Mouse (Mus musculus): ENCODE measurements at regions not wholly inside any gene's neighbourhood (a gene's known extent, or its start where the extent isn't known, plus 50 kb on each side); places are given as distances from the start of the nearest gene placed in this dataset.
A peak's percentile ranks its signal among the peaks of the same experiment; 100 is the strongest.

DNA sequence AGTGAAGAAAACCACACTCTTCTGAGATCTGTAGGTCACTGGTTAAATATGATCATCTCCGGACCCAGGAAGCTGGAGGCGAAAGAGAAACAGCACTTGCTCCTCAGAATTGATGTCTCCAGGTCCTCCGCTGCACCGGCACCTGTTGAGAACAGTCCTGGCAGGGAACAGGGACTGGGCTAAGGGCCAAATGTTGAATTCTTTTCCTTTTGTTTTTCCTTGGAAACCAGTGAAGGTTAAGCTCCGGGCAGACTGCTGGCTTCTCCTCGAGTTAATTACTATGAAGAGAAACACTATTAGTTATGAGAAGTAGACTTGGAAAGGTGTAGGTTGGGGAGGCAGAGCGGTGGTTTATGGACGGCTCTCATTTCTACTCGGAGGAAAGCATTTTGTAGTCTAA is 242.7 kb downstream of the Rngtt start:
- no peak for DNase-seq

DNA sequence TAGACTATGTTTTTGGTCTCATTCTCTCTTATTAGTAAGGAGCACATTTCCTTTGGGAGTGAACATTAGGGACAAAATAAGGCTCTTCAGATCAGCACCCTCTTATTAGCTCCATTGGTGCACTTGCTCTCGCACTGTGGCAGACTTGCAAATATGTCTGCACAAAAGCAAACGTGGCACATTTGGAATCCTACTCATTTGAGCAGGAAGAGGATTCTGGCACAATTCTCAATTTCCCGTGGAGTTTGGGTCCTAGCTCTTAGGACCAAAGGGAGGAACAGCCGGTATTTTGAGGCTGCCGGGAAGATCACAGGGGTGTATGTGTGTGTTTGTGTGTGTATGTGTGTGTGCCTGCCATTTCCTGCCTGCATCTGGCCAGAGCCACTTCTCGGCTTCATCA is 244.5 kb downstream of the Rngtt start:
- DNase-seq = no peak

DNA sequence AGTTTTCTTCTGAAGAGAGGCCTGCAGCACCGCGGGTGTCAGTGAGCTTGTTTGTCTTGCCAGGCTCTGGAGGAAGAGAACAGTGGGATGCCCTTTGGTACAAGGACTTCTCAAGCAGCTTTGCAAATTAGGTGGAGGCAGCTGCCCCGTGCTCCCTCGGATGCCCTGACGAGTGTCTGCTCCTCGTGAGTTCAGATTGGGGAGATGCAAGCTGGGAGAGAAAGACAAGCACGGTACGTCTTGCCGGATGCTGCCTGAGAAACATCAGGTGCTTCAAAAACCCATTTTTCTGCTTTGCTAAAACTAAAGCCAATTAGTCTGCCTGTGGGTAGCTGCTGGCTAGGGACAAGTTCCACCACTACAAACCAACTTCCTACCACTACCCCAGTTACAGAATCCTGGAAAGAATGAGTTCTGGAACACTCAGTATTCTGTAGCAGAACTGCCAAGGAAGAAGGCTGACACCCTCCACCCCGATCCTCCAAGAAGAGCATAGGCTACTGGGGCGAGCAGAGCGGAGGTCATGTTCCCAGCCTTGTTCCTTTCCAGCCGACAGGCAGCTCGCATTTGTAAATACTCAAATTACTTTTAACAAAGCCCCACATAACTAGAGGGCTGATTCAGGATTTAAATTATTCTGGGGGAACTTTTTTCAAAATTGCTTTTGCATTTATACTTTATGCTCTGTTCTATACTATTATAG is 245.3 kb downstream of the Rngtt start:
- no peak for DNase-seq

DNA sequence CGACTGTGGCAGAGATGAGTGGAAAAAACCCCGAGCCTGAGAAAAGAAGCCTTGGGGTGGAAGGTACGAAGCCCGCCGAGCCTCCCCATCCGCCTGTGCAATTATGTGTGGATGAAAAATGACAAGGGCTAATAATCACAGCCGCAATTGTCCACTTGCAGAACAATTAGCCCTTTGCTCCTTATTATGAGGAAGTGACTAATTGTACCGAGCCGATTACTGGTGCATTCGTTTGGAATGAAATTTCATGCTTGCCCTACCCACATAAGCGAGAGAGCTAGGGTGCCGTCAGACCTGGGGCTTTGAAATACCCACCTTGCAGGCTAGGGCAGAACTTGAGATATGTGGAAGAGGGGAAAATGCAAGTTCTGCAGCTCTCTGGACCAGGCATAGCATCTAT is 245.9 kb downstream of the Rngtt start:
- no peak for DNase-seq

DNA sequence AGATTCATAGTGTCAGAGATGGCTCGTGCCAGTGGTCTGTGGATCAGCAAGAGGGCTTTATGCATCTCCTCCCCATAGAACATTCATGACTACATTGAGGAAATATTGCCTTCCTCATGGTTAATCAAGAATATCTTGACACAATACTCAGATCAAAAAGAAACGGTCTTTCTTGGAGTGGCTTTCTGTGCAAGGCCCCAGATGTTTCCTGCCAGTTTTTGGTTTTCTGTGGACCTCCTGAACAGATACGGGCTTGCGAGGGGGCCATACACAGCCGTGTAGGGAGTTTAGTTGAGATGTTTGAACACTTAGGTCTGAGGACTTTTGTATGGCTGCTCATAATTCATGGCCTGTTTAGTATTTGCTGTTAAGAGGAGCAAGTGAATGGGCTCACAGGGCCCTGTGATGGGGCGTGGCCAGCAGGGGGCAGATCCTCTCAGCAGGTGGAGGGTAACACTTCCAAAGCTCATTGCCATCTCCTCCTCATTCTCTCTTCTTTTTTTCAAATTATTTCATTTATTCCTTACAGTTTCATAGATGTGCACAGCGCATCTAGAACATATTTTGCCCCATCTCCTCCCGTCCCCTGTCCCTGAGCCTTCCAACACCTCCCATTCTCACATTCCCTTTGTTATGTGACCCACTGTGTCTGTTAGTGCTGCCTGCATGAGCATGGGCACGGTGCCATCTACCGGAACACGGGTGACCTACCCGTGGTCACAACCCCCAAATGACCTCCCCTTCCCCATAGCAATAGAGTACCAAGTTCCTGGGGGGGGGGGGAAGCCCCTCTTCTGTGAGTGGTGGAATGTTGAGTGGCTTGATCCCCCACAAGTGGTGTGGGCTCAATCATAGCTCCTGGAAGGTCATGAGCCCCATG is 246.8 kb downstream of the Rngtt start:
- no peak for DNase-seq

DNA sequence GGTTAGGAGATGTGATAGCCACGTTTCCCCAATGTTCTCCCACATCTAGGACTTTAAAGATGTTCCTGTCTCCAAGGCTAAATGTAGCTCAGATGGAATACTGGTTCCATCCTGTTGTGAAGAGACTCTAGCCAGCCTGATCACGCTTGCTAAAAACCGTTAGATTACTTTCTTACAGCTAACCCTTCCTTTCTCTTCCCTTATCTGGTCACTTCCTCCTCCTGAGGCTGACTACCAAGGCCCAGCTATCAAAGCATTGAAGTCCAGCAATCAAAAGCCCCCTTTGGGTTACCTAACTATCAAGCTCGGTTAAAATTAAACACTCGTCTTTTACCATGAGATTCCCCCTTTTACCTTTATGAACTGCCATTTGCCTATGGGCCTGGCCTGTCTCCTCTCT is 260.2 kb downstream of the Rngtt start:
- DNase-seq = no peak

DNA sequence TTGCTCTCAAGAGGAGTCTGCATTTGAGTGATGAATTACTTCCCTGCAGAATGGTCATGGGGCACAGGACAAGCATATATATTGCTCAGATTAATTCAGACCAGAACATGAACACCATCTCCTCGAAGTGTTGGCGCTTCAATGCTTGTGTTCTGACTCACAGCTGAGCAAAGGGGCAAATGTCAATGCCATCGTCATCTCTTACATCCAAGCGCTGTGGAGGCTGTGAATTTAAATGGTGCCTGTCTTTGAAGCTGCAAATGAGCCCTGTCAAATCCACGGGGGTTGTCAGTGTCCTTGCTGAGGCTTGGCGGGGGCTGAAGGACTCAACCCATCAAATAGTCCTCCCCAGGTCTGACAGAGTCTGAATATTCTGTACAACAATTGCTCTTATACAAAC is 261.2 kb downstream of the Rngtt start:
- no peak for DNase-seq

DNA sequence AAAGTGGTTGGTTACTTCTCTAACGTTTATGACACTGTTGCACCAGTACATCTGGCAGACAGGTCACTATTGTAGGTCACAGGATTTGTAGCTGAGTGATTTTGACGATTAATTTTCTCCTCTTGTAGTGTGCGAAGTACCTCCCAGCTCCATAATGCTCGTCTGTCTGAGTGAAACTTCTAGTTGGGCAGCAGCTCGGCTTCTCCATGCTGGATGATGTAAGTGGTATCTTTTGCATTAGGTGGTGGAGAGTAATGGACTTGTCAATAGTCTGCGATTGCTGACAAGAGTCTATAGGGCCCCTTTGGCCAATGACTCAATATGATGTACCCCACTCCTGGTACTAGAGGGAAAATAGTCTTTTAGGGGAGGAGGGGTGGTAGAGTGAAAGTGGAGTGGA is 267.5 kb downstream of the Rngtt start:
- no peak for DNase-seq

DNA sequence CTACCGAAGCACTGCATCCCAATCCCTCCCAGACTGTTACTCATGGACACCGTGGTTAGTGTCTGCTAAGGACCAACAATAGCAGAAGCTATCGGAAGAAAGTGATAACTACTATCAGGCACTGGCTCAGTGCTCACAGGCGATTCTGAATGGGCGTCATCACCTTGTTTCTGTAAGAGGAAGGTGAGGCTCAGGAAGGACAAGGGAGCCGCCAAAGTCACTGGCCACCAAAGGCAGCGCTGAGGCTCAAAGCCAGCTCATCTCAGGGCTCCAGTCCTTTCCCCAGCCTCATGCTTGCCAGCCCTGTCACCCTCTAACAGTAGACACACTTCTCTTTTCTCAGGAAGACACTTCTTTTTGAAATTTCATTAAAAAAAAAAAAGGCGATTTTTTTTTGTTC is 270.4 kb downstream of the Rngtt start:
- DNase-seq = no peak

DNA sequence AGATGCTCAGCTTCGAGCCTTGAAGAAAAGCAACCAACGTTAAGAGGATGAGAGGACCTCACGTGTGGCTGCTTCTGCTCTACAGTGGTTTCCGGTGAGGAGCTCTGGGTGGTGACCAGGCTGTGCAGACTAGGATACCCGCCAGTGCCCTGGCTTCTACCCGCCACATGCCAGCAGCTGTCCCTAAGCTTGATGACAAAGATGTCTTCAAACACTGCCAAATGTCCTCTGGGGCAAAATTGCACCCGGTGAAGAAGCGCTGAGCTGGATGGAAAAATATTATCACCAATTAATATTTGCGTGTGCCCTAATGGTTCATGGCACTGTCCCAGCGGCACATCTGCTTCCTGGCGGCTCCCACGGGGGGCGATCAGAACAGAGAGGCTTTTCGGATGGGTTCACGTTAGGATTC is 271.1 kb downstream of the Rngtt start:
- no peak for DNase-seq

DNA sequence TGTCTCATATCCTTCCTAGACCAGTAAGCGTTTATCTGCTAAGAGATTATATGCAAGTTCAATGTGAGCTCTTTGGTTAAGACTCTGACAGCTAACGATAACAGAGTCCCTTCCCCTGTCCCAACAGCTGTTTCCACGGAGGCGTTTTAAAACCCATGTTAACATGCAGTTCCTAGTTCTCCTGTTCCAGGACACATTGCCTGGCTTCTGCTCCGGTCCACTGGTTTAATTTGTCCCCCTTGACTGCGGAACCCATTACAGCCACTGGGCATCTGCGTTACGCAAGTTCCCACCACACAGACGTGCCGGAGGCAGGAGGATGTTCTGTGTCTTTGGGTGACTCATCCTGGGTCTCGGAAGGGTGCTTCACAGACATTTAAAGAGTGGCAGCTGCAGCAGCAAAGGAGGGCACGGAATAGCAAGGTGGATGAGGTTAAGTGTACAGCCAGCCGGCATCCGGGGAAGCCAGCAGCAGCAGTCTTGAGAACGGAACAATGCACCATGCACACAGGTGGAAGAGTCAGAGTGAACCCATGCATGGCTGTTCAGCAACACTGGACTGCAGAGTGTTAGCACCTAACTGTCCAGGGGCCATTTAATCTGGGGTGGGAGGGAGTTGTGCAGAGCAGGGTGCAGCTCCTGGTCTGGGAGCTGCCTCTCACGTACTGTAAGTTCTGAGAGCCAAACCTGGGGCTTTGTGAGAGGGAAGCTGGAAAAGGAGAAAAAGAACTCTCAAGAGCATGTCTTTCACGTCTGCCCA is 271.8 kb downstream of the Rngtt start:
- DNase-seq = no peak

DNA sequence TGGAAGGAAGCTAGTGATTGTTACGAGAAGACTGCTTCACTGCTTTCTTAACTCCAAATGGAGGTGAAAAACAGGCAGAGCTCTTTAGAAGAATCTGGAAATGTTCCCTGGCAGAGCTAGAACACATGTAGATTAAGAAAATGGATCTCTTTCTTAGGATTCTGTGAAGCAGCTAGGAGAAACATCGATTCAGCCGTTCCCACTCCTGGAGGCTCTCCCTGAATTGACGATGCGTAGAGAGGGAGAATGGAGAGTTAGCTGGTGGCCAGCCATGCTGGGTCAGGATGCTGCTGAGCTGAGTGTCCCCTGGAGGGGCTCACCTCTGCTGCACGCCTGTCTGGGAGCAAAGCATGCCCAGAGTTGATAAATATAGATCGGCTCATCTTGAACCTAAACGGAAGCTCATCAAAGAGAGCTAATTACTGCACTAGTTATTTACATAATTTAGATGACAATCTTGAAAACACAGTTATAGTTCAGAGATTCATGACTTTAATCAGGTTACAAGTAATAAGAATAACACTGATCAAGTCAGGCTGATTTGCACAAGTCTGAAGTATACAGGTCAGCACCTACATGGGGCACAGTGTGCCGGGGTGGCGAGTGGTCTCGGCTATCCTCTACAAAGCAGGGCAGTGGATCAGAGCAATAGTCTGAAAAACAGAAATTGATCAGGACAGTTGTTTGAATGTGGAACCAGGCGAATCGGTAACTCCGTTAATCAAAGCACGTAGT is 273.0 kb downstream of the Rngtt start:
- DNase-seq = no peak

DNA sequence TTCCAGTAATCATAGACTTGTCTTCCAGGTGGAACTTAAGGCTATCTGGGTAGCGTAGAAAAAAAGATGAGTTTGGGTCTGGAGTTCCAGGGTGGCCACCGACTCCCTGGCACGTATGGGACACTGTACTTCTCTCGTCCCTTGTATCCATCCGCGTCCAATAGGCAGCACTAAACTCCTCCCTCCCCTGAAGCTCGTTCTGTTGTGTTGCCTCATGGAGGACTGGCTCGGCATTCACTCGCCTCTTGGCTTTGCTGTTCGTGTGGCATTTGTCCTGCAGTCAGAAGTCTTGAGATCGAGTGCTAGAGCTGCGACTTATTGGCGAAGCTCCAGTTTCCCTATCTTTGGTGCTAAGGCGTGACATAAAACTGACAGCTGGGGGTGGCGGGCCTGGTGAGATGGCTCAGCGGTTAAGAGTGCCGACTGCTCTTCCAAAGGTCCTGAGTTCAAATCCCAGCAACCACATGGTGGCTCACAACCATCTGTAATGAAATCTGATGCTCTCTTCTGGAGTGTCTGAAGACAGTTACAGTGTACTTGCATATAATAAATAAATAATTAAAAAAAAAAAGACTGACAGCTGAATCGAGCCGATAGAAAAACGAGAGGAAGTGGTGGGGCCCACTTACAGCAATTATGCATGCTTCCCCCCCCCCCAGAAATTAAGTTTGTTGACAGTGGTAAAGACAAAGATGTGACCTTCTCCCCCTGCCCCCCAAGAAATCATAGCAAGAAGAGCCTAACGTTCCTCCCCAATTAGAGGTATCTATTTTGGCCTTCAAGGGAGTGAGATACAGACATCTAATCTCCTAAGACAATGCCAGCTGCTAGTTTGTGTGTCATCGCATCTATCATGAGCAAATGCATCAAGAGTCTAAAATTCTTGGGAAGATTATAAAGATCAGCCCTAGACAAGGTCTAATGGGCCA is 274.1 kb downstream of the Rngtt start:
- no peak for DNase-seq

DNA sequence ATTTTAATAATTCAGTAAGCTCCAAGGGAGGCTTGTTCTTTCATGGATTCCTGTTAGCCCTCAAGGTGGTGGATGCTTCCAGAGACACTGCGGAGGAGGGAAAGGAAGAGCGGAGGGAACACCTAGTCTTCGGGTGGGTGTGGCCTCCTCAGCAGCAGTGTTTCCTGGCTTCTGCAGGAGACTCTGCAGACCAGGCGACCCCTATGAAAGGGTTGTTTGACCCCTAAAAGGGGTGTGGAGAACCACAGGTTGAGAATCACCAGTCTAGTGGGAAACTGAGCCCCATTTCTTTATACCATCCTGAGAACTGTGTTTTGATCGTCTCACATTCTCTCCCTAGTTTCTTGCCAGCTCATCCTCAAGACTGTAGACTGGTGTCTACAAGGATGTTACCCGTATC is 275.7 kb downstream of the Rngtt start:
- no peak for DNase-seq

DNA sequence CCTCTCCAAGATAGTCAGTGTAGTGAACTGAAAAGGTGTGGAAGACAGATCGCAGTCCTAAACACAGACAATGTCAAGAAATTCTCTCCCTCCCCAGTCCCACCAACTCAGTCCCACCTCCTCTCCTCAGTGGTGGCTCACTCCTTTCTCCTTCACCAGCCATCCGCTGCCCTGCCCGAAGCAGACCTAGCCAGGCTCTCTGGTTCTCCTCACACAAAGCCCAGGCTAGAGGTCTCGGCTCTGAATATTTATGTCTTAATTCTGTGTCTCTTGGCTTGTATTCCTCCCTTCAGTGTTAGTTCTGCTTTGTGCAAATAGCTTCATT is 276.1 kb downstream of the Rngtt start:
- no peak for DNase-seq

DNA sequence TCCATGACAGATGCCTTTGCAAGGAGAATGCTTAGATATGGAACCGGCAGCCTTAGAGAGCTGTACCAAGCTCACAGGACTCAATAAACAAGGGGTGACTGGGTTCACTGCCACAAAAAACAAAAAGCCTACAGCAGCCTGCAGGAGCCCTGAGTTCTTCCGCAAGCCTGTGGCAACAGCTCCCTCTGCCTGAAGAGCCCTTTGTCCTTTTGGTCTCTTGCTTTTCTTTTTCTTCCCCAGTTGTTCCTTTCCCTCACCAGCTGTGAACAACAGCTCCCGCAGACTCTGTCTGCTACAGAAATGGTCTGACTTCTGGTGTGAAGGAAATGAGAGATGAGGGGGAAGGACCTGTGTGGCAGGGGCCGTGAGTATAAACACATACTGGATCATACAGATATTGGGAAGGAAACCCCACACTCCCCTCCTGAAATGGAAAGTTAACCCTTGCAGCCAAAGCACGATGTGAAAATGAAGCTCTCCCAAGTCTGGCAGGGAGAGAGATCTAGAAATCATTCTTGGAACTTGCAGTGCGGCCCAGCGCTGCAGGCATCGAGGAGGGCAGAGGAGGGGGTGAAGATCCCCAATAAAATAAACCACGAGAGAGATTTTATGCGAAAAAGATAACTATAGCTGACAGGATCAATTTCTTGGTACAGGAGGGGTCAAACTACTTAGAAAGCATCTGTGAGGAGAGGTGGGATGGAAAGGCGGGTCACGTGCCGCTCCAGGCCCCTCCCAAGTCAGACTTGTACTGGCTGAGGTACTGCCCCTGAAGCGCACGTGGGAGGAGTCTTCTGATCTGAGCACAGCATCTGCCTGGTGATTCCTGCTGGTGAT is 276.7 kb downstream of the Rngtt start:
- DNase-seq = peak; percentile 44

DNA sequence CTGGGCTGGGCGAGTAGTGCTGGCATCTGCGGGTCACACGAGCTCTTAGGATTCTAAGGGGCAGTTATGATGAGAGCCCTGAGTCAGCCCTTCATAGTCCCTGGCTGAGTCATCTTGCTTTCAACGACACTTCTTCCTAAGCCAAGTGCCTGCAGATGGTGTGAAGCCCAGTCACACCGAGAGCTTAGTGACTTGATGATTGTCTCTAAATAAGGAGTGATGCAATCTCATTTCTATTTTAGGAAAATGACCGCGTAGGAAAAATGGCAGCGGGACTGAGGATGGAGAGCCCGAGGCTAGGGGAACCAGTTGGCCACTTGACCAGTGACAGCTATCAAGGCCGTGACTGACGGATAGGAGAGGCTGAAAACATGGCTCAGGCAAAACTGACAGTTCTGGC is 277.6 kb downstream of the Rngtt start:
- no peak for DNase-seq

DNA sequence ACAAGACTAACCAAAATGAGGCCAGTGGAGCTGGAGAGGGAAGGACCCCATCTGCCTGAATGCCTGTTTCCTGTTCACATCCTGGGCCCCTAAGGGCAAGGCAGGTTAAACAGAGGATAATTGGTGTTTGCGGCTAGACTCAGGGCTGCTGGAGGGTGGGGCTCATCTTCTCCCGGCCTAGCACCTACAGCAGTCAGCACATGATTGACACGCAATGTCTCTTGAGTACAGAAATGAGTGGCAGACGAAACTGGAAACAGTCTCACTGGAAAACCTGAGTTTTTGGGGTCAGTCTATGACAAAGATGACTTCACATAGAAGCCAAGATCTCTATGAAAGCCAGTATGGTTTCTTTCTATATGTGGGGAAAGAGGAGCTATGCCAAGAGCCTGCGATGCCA is 278.0 kb downstream of the Rngtt start:
- no peak for DNase-seq

DNA sequence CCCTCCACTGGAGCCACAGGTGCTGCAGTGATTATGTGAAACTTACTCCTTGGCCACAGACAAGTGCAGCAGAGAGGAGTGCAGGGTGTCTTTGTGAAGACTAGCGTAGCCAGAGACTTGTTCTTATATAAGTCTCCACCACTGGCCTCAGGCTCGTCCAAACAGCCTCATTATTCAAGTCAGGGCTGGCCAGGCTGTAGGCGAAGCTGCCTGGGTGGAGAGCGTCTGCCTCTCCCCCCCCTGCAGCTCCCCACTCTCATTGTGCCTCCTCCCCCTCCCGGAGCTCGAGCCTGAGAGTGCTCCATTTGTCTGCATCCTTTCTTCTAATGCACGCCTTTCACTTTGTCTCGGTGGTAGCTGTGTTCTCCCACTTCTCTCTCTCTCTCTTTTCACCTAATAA is 279.1 kb downstream of the Rngtt start:
- DNase-seq = no peak

DNA sequence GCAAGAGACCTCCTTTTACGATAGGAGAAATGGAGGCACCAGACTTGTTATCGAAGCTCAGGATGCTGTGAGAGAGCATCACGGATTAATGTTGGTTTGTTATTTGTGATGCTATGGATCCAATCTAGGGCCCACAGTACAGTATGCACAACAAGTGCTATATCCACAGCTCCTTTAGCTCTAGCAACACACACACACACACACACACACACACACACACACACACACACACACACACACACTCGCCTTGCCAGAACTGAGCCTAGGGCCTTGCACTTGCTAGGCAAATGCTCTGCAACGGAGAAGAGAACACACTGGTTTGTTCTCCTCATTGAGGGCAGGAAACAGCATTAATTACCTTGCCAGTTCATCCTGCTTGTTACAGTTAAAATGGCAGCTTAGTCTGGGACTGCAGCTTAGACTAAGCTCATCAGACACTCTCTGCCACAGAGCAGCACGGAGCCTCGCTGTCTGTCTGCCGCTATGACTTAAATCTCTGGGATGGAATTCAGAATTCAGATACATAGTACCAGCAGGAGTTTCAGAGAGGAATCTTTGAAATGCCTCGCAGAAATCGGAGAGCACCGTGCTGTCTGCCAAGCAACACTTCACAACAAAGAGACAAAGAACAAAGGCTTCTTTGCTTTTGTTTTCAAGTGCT is 285.0 kb downstream of the Rngtt start:
- no peak for DNase-seq

DNA sequence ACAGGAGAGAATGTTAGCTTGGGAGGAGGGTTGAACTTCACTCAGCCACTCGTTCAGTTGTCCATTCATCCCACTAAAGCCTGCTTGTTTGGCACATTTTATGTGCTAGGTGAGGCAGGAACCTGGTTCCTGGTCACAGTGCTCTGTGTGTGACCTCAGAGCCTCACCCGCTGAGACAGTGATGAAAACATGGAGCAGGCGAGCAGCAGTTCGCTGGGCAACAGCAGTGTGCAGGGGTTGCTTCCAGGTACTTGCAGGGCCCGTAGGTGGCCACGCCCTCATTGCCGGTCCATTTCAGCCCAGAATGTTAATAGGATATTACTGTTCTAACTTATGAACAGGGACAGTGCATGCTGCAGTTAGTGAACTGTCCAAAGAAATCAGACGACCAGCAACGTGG is 285.7 kb downstream of the Rngtt start:
- no peak for DNase-seq

Measured in layer of hippocampus, adult 9-11 months (tissue).